8 mouse cellular contexts compared by ENCODE assay signal in the genomic region with DNA sequence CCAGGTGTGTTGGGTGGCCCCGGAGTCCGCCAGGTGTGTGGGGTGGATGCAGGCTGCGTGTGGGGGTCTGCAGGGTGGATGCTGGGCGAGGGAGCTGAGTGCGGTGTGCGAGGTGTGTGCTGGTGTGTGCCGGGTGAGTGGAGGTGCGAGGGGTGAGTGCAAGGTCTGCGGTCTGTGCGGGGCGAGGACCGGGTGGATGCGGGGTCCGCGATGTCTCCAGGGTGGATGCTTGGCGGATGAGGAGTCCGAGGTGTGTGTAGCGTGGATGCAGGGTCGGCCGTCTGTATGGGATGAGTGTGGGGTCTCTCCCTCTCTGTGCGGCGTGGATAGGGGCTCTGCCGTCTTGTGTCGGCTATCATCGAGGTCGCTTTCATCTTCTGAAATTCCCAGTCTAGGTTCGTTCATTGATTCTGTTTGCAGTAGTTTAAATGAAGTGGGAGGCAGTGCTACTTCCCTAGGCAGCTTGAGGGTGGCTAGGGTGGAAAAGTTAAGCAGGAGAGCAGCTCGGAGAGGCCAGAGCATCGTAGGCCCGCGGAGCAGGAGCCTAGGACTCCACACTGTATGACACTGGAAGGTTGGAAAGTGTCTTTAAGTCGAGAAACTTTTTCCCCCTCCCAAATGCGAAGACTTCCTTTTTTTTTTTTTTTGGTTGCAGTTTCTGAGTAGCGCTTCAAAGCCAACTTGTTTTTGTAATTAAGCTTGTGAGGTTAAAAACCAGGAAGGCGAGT. TPM values are rescaled to one million over a fixed set of nuclear protein-coding genes. Genes with fewer than 3 reads are reported as not detected.
DNase-seq lines count a peak whose midpoint lies in the region; ATAC-seq lines count a peak whose summit lies in the region.

No protein-coding gene starts in this region.

- H3K27ac ChIP-seq in embryonic facial prominence, embryonic 13.5 days: peak overlapping the region; percentile 80
- peak overlapping the region; percentile 94 for H3K27ac ChIP-seq in midbrain, embryonic 10.5 days (replicated peaks)

- peak; percentile 45; the same call in 1 of the 2 replicates for ATAC-seq in embryonic facial prominence, embryonic 13.5 days (ENCODE audit: insufficient number of reproducible peaks, insufficient read depth, low FRiP score, low TSS enrichment, low read depth)

- no peaks in the 10 kb centered on the region for H3K36me3 ChIP-seq in embryonic facial prominence, embryonic 13.5 days
- peaks cover 9% of the 10 kb centered on the region for H3K36me3 ChIP-seq in midbrain, embryonic 10.5 days

- H3K9me3 ChIP-seq in embryonic facial prominence, embryonic 13.5 days: no peaks in the 10 kb centered on the region
- peaks cover 3% of the 10 kb centered on the region; the same call in 1 of the 2 replicates for H3K9me3 ChIP-seq in midbrain, embryonic 10.5 days (replicated peaks)

- intact Hi-C loops in left cerebral cortex, postnatal 25 days (cut with DNase I): loop anchor here (5.0 kb wide), 2 partner anchors 39 to 71 kb away; no protein-coding TSS in a partner anchor

- 2% methylated on average over 35 of the region's 35 CpGs for WGBS in embryonic facial prominence, embryonic 13.5 days
- WGBS in midbrain, embryonic 10.5 days: 5% methylated on average over 35 of the region's 35 CpGs

- DNase-seq in layer of hippocampus, adult 9-11 months: peak; percentile 32
- DNase-seq in layer of hippocampus, postnatal 25 days (ENCODE audit: extremely low spot score in 1 of 2, low spot score in 1 of 2): no peak
- peak; percentile 53 for DNase-seq in MEL-GATA-1-ER (ENCODE audit: extremely low read depth, low read depth)
- DNase-seq in induced T-regulatory cell, adult 2 months (ENCODE audit: low read depth): peak; percentile 65
- DNase-seq in midbrain, embryonic 10.5 days (ENCODE audit: low spot score): no peak
- no peak for DNase-seq in left cerebral cortex, postnatal 25 days (ENCODE audit: low spot score in 2 of 2)
- no peak for DNase-seq in Muller cell, postnatal 12 days (ENCODE audit: inconsistent ontology term)

- H3K4me3 ChIP-seq in embryonic facial prominence, embryonic 13.5 days: peak overlapping the region; percentile 96
- peak overlapping the region; percentile 99 for H3K4me3 ChIP-seq in midbrain, embryonic 10.5 days

- H3K4me1 ChIP-seq in embryonic facial prominence, embryonic 13.5 days: peaks cover 14% of the 10 kb centered on the region
- H3K4me1 ChIP-seq in midbrain, embryonic 10.5 days: peaks cover 23% of the 10 kb centered on the region

- H3K4me2 ChIP-seq in embryonic facial prominence, embryonic 13.5 days: peak overlapping the region; percentile 96

- peak overlapping the region; percentile 95 for H3K9ac ChIP-seq in embryonic facial prominence, embryonic 13.5 days

- no peaks in the 10 kb centered on the region for H3K27me3 ChIP-seq in embryonic facial prominence, embryonic 13.5 days
- no peaks in the 10 kb centered on the region for H3K27me3 ChIP-seq in midbrain, embryonic 10.5 days (ENCODE audit: low read depth, poor library complexity, severe bottlenecking)

RNA-seq across cellular contexts. Expression of gene Ncoa3, which starts 0.9 kb away (rescaled TPM):
- total RNA-seq in layer of hippocampus, postnatal 25 days (2021): 10 to 100 TPM; 29.7 to 34.3 TPM
- 14.4 and 14.7 TPM in 2 replicates for polyA plus RNA-seq in embryonic facial prominence, embryonic 13.5 days (2015; fragmentation: Nextera tagmentation; extraction: Ambion mirVana)
- polyA plus RNA-seq in midbrain, embryonic 10.5 days (2016; fragmentation: Nextera tagmentation; extraction: Ambion mirVana): 15.2 and 15.9 TPM in 2 replicates
- 10 to 100 TPM; 34.9 to 37.9 TPM for total RNA-seq in left cerebral cortex, postnatal 25 days (2021)

Comparison
In these comparisons a context has a peak if more than half of its experiments do, and no peak if none do; other contexts are left out.
1. DNase-seq: peak in layer of hippocampus, adult 9-11 months (single experiment), MEL-GATA-1-ER (single experiment) and induced T-regulatory cell, adult 2 months (single experiment); none in layer of hippocampus, postnatal 25 days (0 of 2), midbrain, embryonic 10.5 days (single experiment), left cerebral cortex, postnatal 25 days (0 of 2) and Muller cell, postnatal 12 days (single experiment).